Mouse (Mus musculus) heart, postnatal 0 days (tissue): ENCODE results near the gene Fuca1. TPM values are rescaled to one million over a fixed set of nuclear protein-coding genes. Genes with fewer than 3 reads are reported as not detected.
A peak's percentile ranks its signal among the peaks of the same experiment; 100 is the strongest.

Source experiments
- ATAC-seq: fragments of 200-750 bp; cut with Nextera tagmentation; 2 replicates; pipeline ENCODE4 v1.8.0; 2017; ENCODE audit warnings: low read depth, moderate number of reproducible peaks, moderate library complexity; ENCODE audit not compliant: insufficient read depth
- DNase-seq: peaks from one replicate; pipeline ENCODE4 v3.0.0-alpha.2; 2016; ENCODE audit warnings: low spot score
- H3K27ac ChIP-seq: fragments of 300-500 bp; sonication (generic); 2 replicates; pipeline ENCODE4 v1.5.1; 2014; ENCODE audit warnings: low read depth, mild to moderate bottlenecking
- H3K27me3 ChIP-seq: fragments of 300-500 bp; sonication (generic); 2 replicates; pipeline ENCODE4 v1.6.1; 2014; ENCODE audit warnings: low read length, mixed read lengths; ENCODE audit not compliant: control insufficient read depth, insufficient read depth
- H3K36me3 ChIP-seq: fragments of 300-500 bp; sonication (generic); replicated peaks from 2 replicates; pipeline ENCODE4 v1.6.1; 2014; ENCODE audit warnings: low read length, mixed read lengths; ENCODE audit not compliant: control insufficient read depth, insufficient read depth
- H3K4me1 ChIP-seq: fragments of 300-500 bp; sonication (generic); 2 replicates; pipeline ENCODE4 v1.6.1; 2014; ENCODE audit warnings: antibody characterized with exemption; ENCODE audit not compliant: control insufficient read depth, insufficient read depth
- H3K4me2 ChIP-seq: fragments of 300-500 bp; sonication (generic); 2 replicates; pipeline ENCODE4 v1.6.1; 2014; ENCODE audit warnings: low read depth, mild to moderate bottlenecking, low read length, moderate library complexity
- H3K4me3 ChIP-seq: fragments of 300-500 bp; sonication (generic); 2 replicates; pipeline ENCODE4 v1.5.1; 2014; ENCODE audit warnings: low read depth, low read length
- H3K9ac ChIP-seq: fragments of 300-500 bp; sonication (generic); replicated peaks from 2 replicates; pipeline ENCODE4 v1.6.1; 2014; ENCODE audit warnings: low read depth, low read length, mixed read lengths
- H3K9me3 ChIP-seq: fragments of 300-500 bp; sonication (generic); replicated peaks from 2 replicates; pipeline ENCODE4 v1.6.1; 2016; ENCODE audit warnings: low read length; ENCODE audit not compliant: control insufficient read depth
- CTCF ChIP-seq: IDR thresholded peaks from 2 replicates; pipeline ENCODE4 v1.5.1; 2016; ENCODE audit warnings: antibody characterized with exemption, control low read depth, low read depth
- EP300 ChIP-seq: IDR thresholded peaks from 2 replicates; pipeline ENCODE4 v1.6.1; 2016; ENCODE audit warnings: antibody characterized with exemption, low read depth
- WGBS: fragments of 180-500 bp; shearing (Covaris S2); extraction: QIAGEN DNeasy Blood & Tissue Kit; methylation state at CpG from one replicate; pipeline ENCODE4 v1.1.7; 2014; 5-methylcytosine and 5-hydroxymethylcytosine counted together
- polyA plus RNA-seq: library from polyadenylated mRNA; unstranded; fragments of >200 nt; fragmentation: Nextera tagmentation; extraction: Ambion mirVana; gene quantifications from 2 replicates; pipeline ENCODE4 v1.2.1, GENCODE M21; 2015
- total RNA-seq: library from RNA; depleted of rRNA; stranded (reverse); fragments of >200 nt; gene quantifications from 2 replicates; pipeline ENCODE4 v1.2.3, GENCODE M21; 2014; ENCODE audit warnings: low replicate concordance

The Fuca1 gene
- total and polyA plus RNA-seq, 2 experiments from 2014 or later = 30.3 to 48.4 TPM

GRCm38 (mm10) chr4:135911531-135911930 lies 9.0 kb upstream of the Fuca1 start:
- Histone ChIP-seq H3K4me1 (no peaks in the 10 kb centered on the region), H3K4me3 (no peak overlapping the region), H3K9me3 (no peaks in the 10 kb centered on the region), H3K4me2 (no peak overlapping the region; the same call in 1 of the 2 replicates), H3K36me3 (no peaks in the 10 kb centered on the region), H3K9ac (no peak overlapping the region), H3K27ac (peak overlapping the region; percentile 52; the same call in 1 of the 2 replicates), H3K27me3 (no peaks in the 10 kb centered on the region)
- WGBS = 51% methylated on average over 7 of the region's 7 CpGs
- TF ChIP-seq CTCF (no peak), EP300 (no peak)
- DNase-seq = no peak
- ATAC-seq = peak; percentile 58

- Histone ChIP-seq H3K4me1 (no peaks in the 10 kb centered on the region), H3K4me2 (no peak overlapping the region), H3K9me3 (no peaks in the 10 kb centered on the region), H3K27ac (peak overlapping the region; percentile 52; the same call in 1 of the 2 replicates), H3K36me3 (no peaks in the 10 kb centered on the region), H3K9ac (no peak overlapping the region), H3K4me3 (no peak overlapping the region), H3K27me3 (no peaks in the 10 kb centered on the region)
- ATAC-seq = no peak
- DNase-seq = no peak
- TF ChIP-seq CTCF (no peak), EP300 (no peak)
- WGBS = 48% methylated on average over 3 of the region's 3 CpGs
Measured at GRCm38 (mm10) chr4:135912164-135912563, 8.4 kb upstream of the Fuca1 start.

- H3K4me3 ChIP-seq = no peak overlapping the region
- WGBS = 57% methylated on average over 3 of the region's 3 CpGs
- no peak overlapping the region for H3K9ac ChIP-seq
- no peaks in the 10 kb centered on the region for H3K4me1 ChIP-seq
- H3K27ac ChIP-seq = no peak overlapping the region
- DNase-seq = no peak
- ATAC-seq = no peak
- no peak for TF ChIP-seq EP300
- no peak for TF ChIP-seq CTCF
- H3K9me3 ChIP-seq = no peaks in the 10 kb centered on the region
- no peaks in the 10 kb centered on the region for H3K27me3 ChIP-seq
- no peaks in the 10 kb centered on the region for H3K36me3 ChIP-seq
- H3K4me2 ChIP-seq = no peak overlapping the region
Measured at GRCm38 (mm10) chr4:135912835-135913234, 7.7 kb upstream of the Fuca1 start.

- Histone ChIP-seq H3K4me3 (no peak overlapping the region), H3K36me3 (no peaks in the 10 kb centered on the region), H3K4me1 (no peaks in the 10 kb centered on the region), H3K9ac (no peak overlapping the region), H3K4me2 (no peak overlapping the region), H3K9me3 (no peaks in the 10 kb centered on the region), H3K27me3 (no peaks in the 10 kb centered on the region), H3K27ac (no peak overlapping the region)
- TF ChIP-seq EP300 (no peak), CTCF (no peak)
- no peak for ATAC-seq
- no peak for DNase-seq
- WGBS = 56% methylated on average over 4 of the region's 4 CpGs
Measured at GRCm38 (mm10) chr4:135913433-135913832, 7.1 kb upstream of the Fuca1 start.

GRCm38 (mm10) chr4:135918635-135919279 lies 1.8 kb upstream of the Fuca1 start:
- ATAC-seq (no peak), DNase-seq (no peak)
- H3K36me3 ChIP-seq = no peaks in the 10 kb centered on the region; the same call in 1 of the 2 replicates
- H3K9me3 ChIP-seq = no peaks in the 10 kb centered on the region
- H3K4me2 ChIP-seq = no peak overlapping the region
- H3K4me3 ChIP-seq = no peak overlapping the region
- H3K9ac ChIP-seq = no peak overlapping the region
- 69% methylated on average over 13 of the region's 13 CpGs for WGBS
- TF ChIP-seq CTCF (no peak), EP300 (no peak)
- no peaks in the 10 kb centered on the region for H3K27me3 ChIP-seq
- peak overlapping the region; percentile 26; the same call in 1 of the 2 replicates for H3K27ac ChIP-seq
- no peaks in the 10 kb centered on the region for H3K4me1 ChIP-seq

- no peak overlapping the region for H3K9ac ChIP-seq
- TF ChIP-seq CTCF (no peak), EP300 (no peak)
- 93% methylated on average over 3 of the region's 3 CpGs for WGBS
- H3K4me3 ChIP-seq = no peak overlapping the region
- no peak overlapping the region for H3K4me2 ChIP-seq
- H3K9me3 ChIP-seq = no peaks in the 10 kb centered on the region
- ATAC-seq (no peak), DNase-seq (no peak)
- no peaks in the 10 kb centered on the region for H3K27me3 ChIP-seq
- no peak overlapping the region for H3K27ac ChIP-seq
- no peaks in the 10 kb centered on the region for H3K4me1 ChIP-seq
- no peaks in the 10 kb centered on the region; the same call in 1 of the 2 replicates for H3K36me3 ChIP-seq
Measured at GRCm38 (mm10) chr4:135919280-135919639, 1.3 kb upstream of the Fuca1 start.
